Mouse (Mus musculus) erythroblast, embryonic 14.5 days (primary cell): ENCODE data around the gene Crb1. TPM values are rescaled to one million over a fixed set of nuclear protein-coding genes. Genes with fewer than 3 reads are reported as not detected.
"Not testable (repeated sequence)": the region's sequence is repeated elsewhere in the genome, so short reads cannot be mapped to it uniquely, and the experiment has no call there.

Experiments
- H3K27me3 ChIP-seq: 2 replicates; pipeline ENCODE4 v1.6.1; 2012; ENCODE audit warnings: inconsistent platforms; ENCODE audit not compliant: control insufficient read depth
- H3K36me3 ChIP-seq: 2 replicates; pipeline ENCODE4 v1.6.1; 2012; ENCODE audit warnings: mild to moderate bottlenecking, inconsistent platforms; ENCODE audit not compliant: control insufficient read depth
- H3K4me1 ChIP-seq: 2 replicates; pipeline ENCODE4 v1.6.1; 2012; ENCODE audit warnings: inconsistent platforms; ENCODE audit not compliant: control insufficient read depth
- H3K4me3 ChIP-seq: replicated peaks from 2 replicates; pipeline ENCODE3; 2012; ENCODE audit warnings: moderate library complexity, mild to moderate bottlenecking, inconsistent platforms
- H3K9me3 ChIP-seq: 2 replicates; pipeline ENCODE4 v1.6.1; 2012; ENCODE audit warnings: low read length, inconsistent platforms, mixed read lengths; ENCODE audit not compliant: control insufficient read depth
- GATA1 ChIP-seq: IDR thresholded peaks from 2 replicates; pipeline ENCODE4 v1.6.1; 2012; ENCODE audit warnings: low read length, inconsistent platforms, mixed read lengths
- TAL1 ChIP-seq: IDR thresholded peaks from 3 replicates; pipeline ENCODE4 v1.6.1; 2012; ENCODE audit warnings: low read length, inconsistent platforms, mixed read lengths
- polyA plus RNA-seq: library from polyadenylated mRNA; stranded (reverse); fragments of >175 nt; gene quantifications from 2 replicates; pipeline ENCODE4 v1.2.3, GENCODE M21; 2012

Crb1 gene
- polyA plus RNA-seq, 1 experiment = not detected

DNA sequence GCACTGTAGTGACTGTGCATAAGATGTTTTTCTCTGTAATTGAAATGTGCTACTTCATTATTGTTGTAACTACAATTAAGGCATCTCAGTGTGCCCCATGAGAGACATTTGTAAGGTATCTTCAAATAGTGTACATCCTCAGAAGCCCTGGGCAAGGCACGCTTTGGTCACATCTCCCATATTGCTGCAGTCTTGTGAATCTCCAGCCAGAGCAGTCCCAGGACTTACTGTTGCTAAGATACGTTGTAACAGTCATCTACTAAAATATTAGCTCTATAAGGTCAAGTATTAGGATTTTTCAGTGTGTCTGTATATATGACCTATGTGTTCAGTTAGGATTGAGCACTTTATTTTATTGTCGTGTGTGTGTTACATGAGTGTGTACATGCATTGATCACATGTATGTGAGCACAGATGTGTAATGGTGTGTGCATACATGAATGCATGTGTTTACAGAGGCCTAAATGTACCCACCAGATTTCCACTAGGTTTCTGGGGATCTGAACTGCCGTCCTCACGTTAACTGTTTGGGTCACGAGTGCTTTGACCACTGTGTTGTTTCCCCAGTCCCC is 30.8 kb downstream of the Crb1 start:
- Histone ChIP-seq H3K27me3 (no peaks in the 10 kb centered on the region), H3K9me3 (no peaks in the 10 kb centered on the region), H3K4me1 (no peaks in the 10 kb centered on the region), H3K4me3 (no peak overlapping the region), H3K36me3 (no peaks in the 10 kb centered on the region)
- TF ChIP-seq TAL1 (no peak), GATA1 (no peak)

GRCm38 (mm10) chr1:139340178-139340859 is 36.6 kb downstream of the Crb1 start:
- Histone ChIP-seq H3K9me3 (no peaks in the 10 kb centered on the region), H3K27me3 (no peaks in the 10 kb centered on the region), H3K4me3 (no peak overlapping the region), H3K4me1 (no peaks in the 10 kb centered on the region), H3K36me3 (no peaks in the 10 kb centered on the region)
- TF ChIP-seq GATA1 = no peak
- TF ChIP-seq TAL1 = no peak

DNA sequence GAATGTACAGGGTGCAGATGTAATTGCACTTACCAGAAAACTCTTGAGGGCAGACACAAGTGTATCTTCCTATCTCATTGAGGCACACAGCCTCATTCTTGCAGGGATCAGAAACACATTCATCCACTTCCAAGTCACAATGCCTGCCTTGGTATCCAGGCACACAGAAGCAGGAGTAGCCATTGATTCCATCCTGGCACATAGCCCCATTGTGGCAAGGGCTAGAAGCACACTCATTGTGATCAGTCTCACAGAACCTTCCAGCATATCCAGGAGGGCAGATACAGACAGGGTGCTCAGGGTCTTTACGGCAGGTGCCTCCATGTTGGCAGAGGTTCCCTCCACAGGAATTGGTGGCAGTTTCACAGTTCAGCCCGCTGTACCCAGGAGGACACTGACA is 39.9 kb downstream of the Crb1 start:
- TF ChIP-seq GATA1 (no peak), TAL1 (no peak)
- Histone ChIP-seq H3K27me3 (no peaks in the 10 kb centered on the region), H3K4me1 (no peaks in the 10 kb centered on the region), H3K36me3 (no peaks in the 10 kb centered on the region), H3K9me3 (no peaks in the 10 kb centered on the region), H3K4me3 (no peak overlapping the region)

DNA sequence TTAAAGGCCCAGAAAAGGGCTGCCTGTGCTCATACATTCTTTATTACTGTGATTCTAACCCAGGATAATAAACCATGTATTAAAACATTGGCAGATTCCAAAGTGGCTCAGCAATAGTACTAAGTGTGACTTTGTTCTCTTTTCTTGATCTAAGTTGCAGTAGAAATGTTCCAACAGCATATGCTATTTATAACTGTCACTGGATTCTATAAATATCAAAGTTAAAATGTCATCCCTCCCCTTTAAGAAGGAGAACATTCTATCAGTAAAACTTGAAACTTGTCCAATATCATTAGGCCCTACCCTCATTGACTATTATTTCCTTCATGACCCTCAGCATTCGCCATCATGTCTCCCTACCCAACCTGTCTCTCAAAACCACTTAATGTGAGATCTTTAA is 48.1 kb downstream of the Crb1 start:
- TF ChIP-seq GATA1 = no peak
- TF ChIP-seq TAL1 = no peak
- H3K27me3 ChIP-seq = no peaks in the 10 kb centered on the region
- H3K4me3 ChIP-seq = no peak overlapping the region
- no peaks in the 10 kb centered on the region for H3K9me3 ChIP-seq
- no peaks in the 10 kb centered on the region for H3K36me3 ChIP-seq
- H3K4me1 ChIP-seq = no peaks in the 10 kb centered on the region

GRCm38 (mm10) chr1:139328286-139328685 is 48.6 kb downstream of the Crb1 start:
- Histone ChIP-seq H3K27me3 (no peaks in the 10 kb centered on the region), H3K4me1 (no peaks in the 10 kb centered on the region), H3K36me3 (no peaks in the 10 kb centered on the region), H3K4me3 (no peak overlapping the region), H3K9me3 (no peaks in the 10 kb centered on the region)
- TF ChIP-seq TAL1 (no peak), GATA1 (no peak)

- no peak overlapping the region for H3K4me3 ChIP-seq
- no peaks in the 10 kb centered on the region for H3K9me3 ChIP-seq
- H3K4me1 ChIP-seq = no peaks in the 10 kb centered on the region
- no peak for TF ChIP-seq TAL1
- no peaks in the 10 kb centered on the region for H3K27me3 ChIP-seq
- no peaks in the 10 kb centered on the region for H3K36me3 ChIP-seq
These were observed 51.5 kb downstream of the Crb1 start for GRCm38 (mm10) chr1:139325378-139325777.

DNA sequence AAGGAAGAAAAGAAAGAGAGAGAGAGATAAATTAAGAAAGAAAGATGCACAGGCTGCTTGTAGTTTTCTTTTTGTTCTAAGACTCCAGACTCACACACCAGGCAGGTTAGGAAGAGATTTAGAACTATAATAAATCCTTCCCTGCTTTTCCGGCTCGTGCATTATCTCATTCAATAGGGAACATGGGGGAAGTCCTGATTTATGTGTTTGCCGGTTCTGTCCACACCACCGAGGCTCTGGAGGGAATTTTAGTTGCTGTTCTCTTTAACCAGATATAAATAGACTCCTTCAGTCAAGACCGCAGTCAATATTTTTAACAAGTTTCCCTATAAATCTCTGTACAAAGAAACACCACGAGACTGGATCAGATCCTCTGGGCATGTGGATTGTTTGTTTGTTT is 57.1 kb downstream of the Crb1 start:
- Histone ChIP-seq H3K9me3 (no peaks in the 10 kb centered on the region), H3K4me1 (no peaks in the 10 kb centered on the region), H3K27me3 (no peaks in the 10 kb centered on the region), H3K4me3 (no peak overlapping the region), H3K36me3 (no peaks in the 10 kb centered on the region)
- TF ChIP-seq GATA1 (no peak), TAL1 (no peak)

- Histone ChIP-seq H3K9me3 (no peaks in the 10 kb centered on the region), H3K27me3 (no peaks in the 10 kb centered on the region), H3K4me3 (no peak overlapping the region), H3K4me1 (no peaks in the 10 kb centered on the region), H3K36me3 (no peaks in the 10 kb centered on the region)
- TF ChIP-seq TAL1 = no peak
- TF ChIP-seq GATA1 = no peak
These were observed 62.5 kb downstream of the Crb1 start for GRCm38 (mm10) chr1:139314297-139314874.

GRCm38 (mm10) chr1:139308915-139309314 is 68.0 kb downstream of the Crb1 start:
- Histone ChIP-seq H3K4me1 (no peaks in the 10 kb centered on the region), H3K4me3 (no peak overlapping the region), H3K27me3 (no peaks in the 10 kb centered on the region), H3K36me3 (no peaks in the 10 kb centered on the region), H3K9me3 (no peaks in the 10 kb centered on the region)
- TF ChIP-seq GATA1 (no peak), TAL1 (no peak)

DNA sequence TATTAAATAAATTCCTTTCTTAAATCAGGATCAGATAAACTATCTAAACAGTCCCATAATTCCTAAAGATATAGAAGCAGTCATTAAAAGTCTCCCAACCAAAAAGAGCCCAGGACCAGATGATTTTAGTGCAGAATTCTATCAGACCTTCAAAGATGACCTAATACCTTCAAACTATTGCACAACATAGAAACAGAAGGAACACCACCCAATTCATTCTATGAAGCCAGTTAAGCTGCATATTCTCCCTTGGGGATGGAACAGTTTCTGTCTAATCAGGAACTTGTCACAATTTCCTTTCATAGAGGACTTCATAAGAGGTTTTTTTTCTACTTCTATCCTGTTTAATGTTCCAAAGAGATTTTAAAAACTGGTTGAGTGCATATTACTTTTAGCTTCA is 74.4 kb downstream of the Crb1 start:
- not testable (repeated sequence) for H3K4me3 ChIP-seq

More for the DNA sequence above, 74.4 kb downstream of the Crb1 start:
- H3K9me3 ChIP-seq, H3K36me3 ChIP-seq, H3K27me3 ChIP-seq, H3K4me1 ChIP-seq: not testable (repeated sequence)
